Mouse (Mus musculus) spleen, adult 2 months (tissue): ENCODE data around the gene Defb48. TPM values are rescaled to one million over a fixed set of nuclear protein-coding genes. Genes with fewer than 3 reads are reported as not detected.

Source experiments
- DNase-seq, 2 experiments: peaks; one replicate each; pipeline versions ENCODE4 v3.0.0 to v3.0.0-alpha.2; 2012 to 2021; ENCODE audit warnings: low spot score in 2 of 2, low read depth in 1 of 2
- H3K27ac ChIP-seq: fragments of 200-500 bp; 2 replicates; pipeline ENCODE4 v1.5.1; 2012; ENCODE audit warnings: low read length, inconsistent platforms; ENCODE audit not compliant: insufficient read depth
- H3K27me3 ChIP-seq: fragments of 200-500 bp; 2 replicates; pipeline ENCODE4 v1.6.1; 2012; ENCODE audit warnings: mild to moderate bottlenecking, moderate library complexity, low read length, inconsistent platforms; ENCODE audit not compliant: control insufficient read depth, insufficient read depth
- H3K36me3 ChIP-seq: fragments of 200-500 bp; 2 replicates; pipeline ENCODE4 v1.6.1; 2012; ENCODE audit warnings: mild to moderate bottlenecking, low read length, inconsistent platforms; ENCODE audit not compliant: control insufficient read depth, insufficient read depth
- H3K4me1 ChIP-seq: fragments of 200-500 bp; 2 replicates; pipeline ENCODE4 v1.6.1; 2011; ENCODE audit warnings: inconsistent platforms; ENCODE audit not compliant: control insufficient read depth, insufficient read depth, insufficient read length
- H3K4me3 ChIP-seq: fragments of 200-500 bp; 2 replicates; pipeline ENCODE4 v1.5.1; 2011; ENCODE audit warnings: mild to moderate bottlenecking, inconsistent platforms; ENCODE audit not compliant: insufficient read depth, insufficient read length; ENCODE audit errors: extremely low read depth
- CTCF ChIP-seq: fragments of 200-500 bp; IDR thresholded peaks from 2 replicates; pipeline ENCODE4 v1.5.1; 2011; ENCODE audit warnings: mild to moderate bottlenecking, inconsistent platforms; ENCODE audit not compliant: insufficient read depth, insufficient read length, insufficient replicate concordance; ENCODE audit errors: extremely low read depth
- POLR2A ChIP-seq: fragments of 200-500 bp; IDR thresholded peaks from 2 replicates; pipeline ENCODE4 v1.6.1; 2011; ENCODE audit warnings: low read depth, low read length, inconsistent platforms
- WGBS: fragments of 180-500 bp; shearing (Covaris S2); methylation state at CpG from one replicate; pipeline ENCODE4 v1.1.7; 2018; 5-methylcytosine and 5-hydroxymethylcytosine counted together
- polyA plus RNA-seq: library from polyadenylated mRNA; depleted of rRNA; stranded (reverse); fragments of >200 nt; gene quantifications from 2 replicates; pipeline ENCODE4 v1.2.3, GENCODE M21; 2012; rRNA removed

Gene Defb48
- polyA plus RNA-seq, 1 experiment = not detected

GRCm38 (mm10) chr14:62935361-62935760 is 48.9 kb downstream of the Defb48 start:
- DNase-seq = no peak
- no peak for TF ChIP-seq CTCF
- no peak for TF ChIP-seq POLR2A
- Histone ChIP-seq H3K27me3 (no peaks in the 10 kb centered on the region), H3K4me3 (no peak overlapping the region), H3K27ac (no peak overlapping the region), H3K4me1 (peaks cover 1% of the 10 kb centered on the region; the same call in 1 of the 2 replicates), H3K36me3 (peaks cover 13% of the 10 kb centered on the region)
- WGBS = 93% methylated on average over 9 of the region's 9 CpGs

- H3K4me1 ChIP-seq = no peaks in the 10 kb centered on the region
- H3K27ac ChIP-seq = no peak overlapping the region
- no peaks in the 10 kb centered on the region for H3K27me3 ChIP-seq
- DNase-seq = no peak
- 50% methylated on average over 5 of the region's 5 CpGs for WGBS
- H3K36me3 ChIP-seq = peaks cover 8% of the 10 kb centered on the region
- H3K4me3 ChIP-seq = no peak overlapping the region
- no peak for TF ChIP-seq CTCF
- no peak for TF ChIP-seq POLR2A
Measured at GRCm38 (mm10) chr14:62928101-62928541, 56.2 kb downstream of the Defb48 start.

Other genes with a start within 250 kb of the Defb48 start
- 4.8 and 8.1 TPM in 2 replicates for gene Ints6, start 223.3 kb downstream of the Defb48 start, polyA plus RNA-seq
- 7.7 and 9.5 TPM in 2 replicates for gene Wdfy2, start 146.8 kb downstream of the Defb48 start, polyA plus RNA-seq
- not detected in 2 replicates for gene Defb47, start 13.6 kb upstream of the Defb48 start, polyA plus RNA-seq
- gene Defb43, start 27.3 kb upstream of the Defb48 start, polyA plus RNA-seq = not detected in 2 replicates
- gene Defb42, start 62.5 kb upstream of the Defb48 start, polyA plus RNA-seq = 0.27 and 0.46 TPM in 2 replicates
- not detected in 2 replicates for gene Defb30, start 65.5 kb upstream of the Defb48 start, polyA plus RNA-seq